Mouse (Mus musculus) kidney, adult 8-10 months (tissue): ENCODE results near the gene Ankrd44.
A peak's percentile ranks its signal among the peaks of the same experiment; 100 is the strongest.

ENCODE experiments used
- DNase-seq, 2 experiments: peaks; one replicate each; pipeline ENCODE4 v3.0.0; 2022

Gene Ankrd44

DNA sequence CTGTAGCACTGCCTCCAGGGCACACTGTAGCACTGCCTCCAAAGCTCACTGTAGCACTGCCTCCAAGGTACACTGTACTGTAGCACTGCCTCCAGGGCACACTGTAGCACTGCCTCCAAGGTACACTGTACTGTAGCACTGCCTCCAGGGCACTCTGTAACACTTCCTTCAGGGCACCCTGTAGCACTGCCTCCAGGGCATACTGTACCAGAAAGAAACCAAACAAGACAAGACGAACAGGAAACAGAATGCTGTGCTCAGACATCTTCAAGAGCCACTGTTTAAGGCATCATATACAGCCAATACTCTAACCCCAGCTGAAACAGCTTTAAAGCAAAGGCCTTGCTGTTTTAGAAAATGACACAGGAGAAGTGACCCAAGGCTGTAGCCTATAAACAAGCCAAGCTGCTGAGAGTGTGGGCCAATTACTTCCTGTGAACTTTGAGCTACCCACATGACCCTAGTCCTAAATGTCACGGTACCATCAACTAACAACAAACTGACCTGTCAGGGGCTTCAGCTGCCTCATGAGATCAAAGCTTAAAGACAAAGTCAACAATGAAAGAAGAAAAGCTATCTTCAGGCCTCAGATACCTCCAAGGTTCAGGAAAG is 43.2 kb downstream of the Ankrd44 start:
- no peak for DNase-seq

- no peak for DNase-seq
Observed at GRCm38 (mm10) chr1:54881523-54881922, 44.7 kb downstream of the Ankrd44 start.

GRCm38 (mm10) chr1:54877423-54878073 is 48.6 kb downstream of the Ankrd44 start:
- no peak for DNase-seq

GRCm38 (mm10) chr1:54877014-54877413 is 49.2 kb downstream of the Ankrd44 start:
- no peak for DNase-seq

DNA sequence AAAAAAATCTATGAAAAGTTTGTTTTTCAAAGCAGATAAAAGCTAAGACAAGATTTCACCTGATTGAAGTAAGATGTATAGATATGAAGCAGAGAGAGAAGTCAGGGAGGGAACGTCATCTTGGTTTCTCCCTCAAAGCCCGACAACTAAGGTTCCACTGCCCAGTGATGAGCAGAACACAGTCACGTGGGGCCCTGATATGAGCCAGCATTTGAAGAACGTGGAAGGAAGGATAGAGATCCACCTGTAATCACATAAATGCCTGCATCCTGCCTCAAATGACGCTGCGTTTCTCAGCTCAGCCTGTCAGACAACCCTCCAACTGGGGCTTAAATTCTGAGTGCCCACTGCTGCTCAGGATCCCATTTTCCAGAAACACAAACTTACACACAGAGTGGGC is 52.1 kb downstream of the Ankrd44 start:
- DNase-seq, result no peak

DNA sequence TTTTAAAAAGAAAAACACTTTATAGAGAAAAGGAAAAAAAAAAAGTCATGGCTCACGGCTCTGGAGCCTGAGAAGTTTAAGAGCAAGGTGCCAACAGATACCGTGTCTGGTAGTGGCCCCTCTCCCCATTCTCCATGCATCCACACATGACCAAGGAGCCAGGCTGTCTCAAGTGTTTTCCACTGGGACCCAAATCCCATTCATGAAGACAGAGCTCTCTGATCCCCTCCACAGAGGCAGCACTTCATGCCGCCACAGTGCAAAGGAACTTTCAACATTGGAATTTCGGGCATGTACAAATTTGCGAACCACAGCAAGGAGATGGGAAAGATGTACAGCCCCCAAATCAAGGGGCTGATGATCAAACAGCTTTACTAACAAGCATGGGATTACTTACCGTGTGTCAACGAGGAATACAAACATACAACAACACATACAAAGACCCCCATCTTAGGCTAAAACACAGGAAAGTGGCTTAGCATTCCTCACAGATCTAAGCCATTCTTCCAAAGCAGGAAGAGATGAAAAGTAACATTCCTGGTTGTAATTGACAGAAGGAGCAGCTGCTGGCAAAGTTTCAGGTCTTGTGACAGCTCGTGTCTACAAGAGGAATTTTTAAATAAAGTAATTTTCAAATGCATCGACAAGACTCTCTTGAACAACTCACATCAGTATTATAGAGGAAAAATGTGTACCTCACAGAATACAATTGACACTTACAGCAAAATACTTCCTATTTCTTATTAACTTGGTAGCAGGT is 53.1 kb downstream of the Ankrd44 start:
- no peak for DNase-seq

- no peak for DNase-seq
Observed at GRCm38 (mm10) chr1:54871321-54871720, 54.9 kb downstream of the Ankrd44 start.

- DNase-seq, result no peak
Observed at GRCm38 (mm10) chr1:54870634-54871033, 55.6 kb downstream of the Ankrd44 start.

GRCm38 (mm10) chr1:54867226-54867625 is 59.0 kb downstream of the Ankrd44 start:
- DNase-seq, result no peak

DNA sequence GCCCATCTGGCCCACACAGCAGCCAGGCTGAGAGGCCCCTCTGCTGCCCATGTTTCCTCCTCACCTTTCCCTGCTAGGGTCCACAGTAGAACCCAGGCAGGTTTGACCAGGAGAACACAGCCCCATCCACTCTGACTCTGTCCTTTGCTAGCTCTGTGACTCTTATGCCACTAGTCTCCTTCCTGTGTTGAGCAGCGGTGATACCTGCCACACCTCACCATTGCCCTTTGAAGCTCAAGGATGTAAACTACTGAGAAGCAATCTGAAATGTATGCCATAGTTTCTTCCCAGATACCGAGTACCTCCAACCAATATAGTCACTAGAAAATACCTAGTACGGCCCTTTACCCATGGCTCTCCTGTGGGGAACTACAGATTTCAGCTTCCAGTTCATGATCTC is 60.1 kb downstream of the Ankrd44 start:
- no peak for DNase-seq

- no peak for DNase-seq
Observed at GRCm38 (mm10) chr1:54864928-54865652, 61.1 kb downstream of the Ankrd44 start.

DNA sequence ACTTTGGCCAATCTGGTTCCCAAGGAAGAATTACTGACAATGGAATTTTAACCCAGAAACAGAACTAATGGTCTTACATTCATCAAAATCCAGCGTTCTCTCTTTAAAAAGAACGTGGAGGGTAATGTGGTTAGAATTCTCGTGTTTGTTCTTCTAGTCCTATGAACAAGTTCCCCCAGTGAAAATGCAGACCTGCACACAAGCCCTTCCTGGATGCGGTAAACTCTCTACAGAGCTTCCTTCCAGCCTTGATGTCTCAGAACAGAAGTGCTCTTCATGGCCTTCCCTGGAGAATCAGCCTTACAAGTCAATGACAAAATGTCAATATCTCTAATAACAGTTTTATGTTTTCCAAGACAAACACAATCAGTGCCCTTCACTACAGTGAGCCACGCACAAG is 65.8 kb downstream of the Ankrd44 start:
- no peak for DNase-seq

- peak; percentile 45 to 58 for DNase-seq
Observed at GRCm38 (mm10) chr1:54859876-54860275, 66.3 kb downstream of the Ankrd44 start.

- DNase-seq, result no peak
Observed at GRCm38 (mm10) chr1:54858898-54859297, 67.3 kb downstream of the Ankrd44 start.

DNA sequence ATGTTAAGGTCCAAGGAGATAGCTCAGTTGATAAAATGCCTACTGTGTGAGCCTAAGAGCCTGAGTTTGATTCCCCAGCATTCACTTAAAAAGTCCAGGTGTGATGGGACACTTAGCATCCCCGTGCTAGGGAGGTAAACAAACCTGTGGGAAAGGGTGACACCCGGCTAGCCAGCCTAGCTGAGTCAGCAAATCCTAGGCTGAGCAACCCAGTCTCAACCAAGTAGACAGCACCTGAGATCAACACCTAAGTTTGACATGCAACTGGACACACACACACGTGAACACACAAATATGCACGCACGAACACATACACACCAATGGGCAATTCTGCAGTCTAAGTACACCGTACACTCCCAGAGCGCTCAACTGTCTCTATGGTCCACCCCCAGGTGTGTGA is 69.7 kb downstream of the Ankrd44 start:
- no peak for DNase-seq

- no peak for DNase-seq
Observed at GRCm38 (mm10) chr1:54855970-54856369, 70.2 kb downstream of the Ankrd44 start.

- no peak for DNase-seq
Observed at GRCm38 (mm10) chr1:54854388-54854787, 71.8 kb downstream of the Ankrd44 start.

GRCm38 (mm10) chr1:54853311-54854000 is 72.7 kb downstream of the Ankrd44 start:
- DNase-seq, result peak; percentile 78 to 86

GRCm38 (mm10) chr1:54851610-54852009 is 74.6 kb downstream of the Ankrd44 start:
- DNase-seq, result no peak

GRCm38 (mm10) chr1:54850077-54850476 is 76.1 kb downstream of the Ankrd44 start:
- DNase-seq, result peak; percentile 43 to 55

DNA sequence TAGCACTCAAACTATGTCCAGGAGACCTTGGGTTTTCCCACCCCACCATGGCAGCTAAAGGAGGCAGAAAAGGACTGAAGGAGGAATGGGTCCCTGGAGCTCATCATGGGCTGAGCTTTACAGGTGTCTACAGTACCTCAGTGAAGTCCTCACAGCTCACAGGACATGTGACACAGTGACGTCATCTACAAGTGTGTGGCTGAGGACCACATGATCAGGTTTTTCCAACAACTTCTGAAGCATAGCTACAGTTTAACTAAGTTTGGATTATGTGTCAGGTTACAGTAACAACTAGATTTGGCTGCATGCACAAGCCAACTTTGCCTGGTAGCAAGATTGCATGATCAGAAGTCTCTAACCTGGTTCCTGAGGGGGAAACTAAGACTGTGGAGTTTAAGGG is 78.9 kb downstream of the Ankrd44 start:
- DNase-seq, result peak in 1 of 2 experiments; percentile 29

DNA sequence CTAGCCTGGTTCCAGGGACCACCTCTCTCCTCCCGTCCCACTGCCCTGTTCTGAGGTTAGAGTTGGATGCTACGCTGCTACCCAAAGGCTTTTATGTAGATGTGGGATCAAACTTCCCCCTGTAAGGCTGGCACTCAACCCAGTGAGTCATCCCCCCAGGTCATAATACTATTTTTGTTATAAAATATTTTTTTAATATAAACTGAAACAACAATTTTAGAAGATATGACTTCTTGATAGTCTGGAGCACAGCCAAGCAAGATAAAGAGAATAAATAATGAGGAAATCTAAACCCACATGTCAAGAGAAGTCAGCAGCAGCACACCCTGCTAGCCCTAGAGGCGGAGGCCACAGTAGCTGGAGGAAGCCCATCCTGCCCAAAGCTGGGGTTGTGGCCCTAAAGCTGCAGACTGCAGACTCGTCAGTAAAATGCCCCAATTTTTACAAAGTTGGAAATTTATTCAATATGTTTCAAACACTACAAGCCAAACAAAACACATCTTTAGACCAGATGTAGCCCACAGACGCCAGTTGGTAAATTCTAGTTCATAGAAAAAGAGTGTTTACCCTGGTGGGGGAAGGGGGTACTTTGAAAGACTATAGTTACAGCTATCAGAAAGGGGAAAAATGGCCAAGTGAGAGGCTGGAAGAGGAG is 79.7 kb downstream of the Ankrd44 start:
- DNase-seq, result no peak
